Mouse (Mus musculus) hindbrain, embryonic 14.5 days (tissue): ENCODE measurements around the gene Frzb. TPM values are rescaled to one million over a fixed set of nuclear protein-coding genes. Genes with fewer than 3 reads are reported as not detected.
A peak's percentile ranks its signal among the peaks of the same experiment; 100 is the strongest.

Experiments
- ATAC-seq: fragments of 200-750 bp; cut with Nextera tagmentation; 2 replicates; pipeline ENCODE4 v1.8.0; 2017; ENCODE audit warnings: moderate number of reproducible peaks, mild to moderate bottlenecking, moderate TSS enrichment, moderate library complexity; ENCODE audit not compliant: low FRiP score
- DNase-seq: peaks from one replicate; pipeline ENCODE4 v3.0.0-alpha.2; 2015; ENCODE audit warnings: low spot score
- H3K27ac ChIP-seq: fragments of 300-500 bp; sonication (generic); 2 replicates; pipeline ENCODE4 v1.5.1; 2014; ENCODE audit warnings: mild to moderate bottlenecking, moderate library complexity
- H3K27me3 ChIP-seq: fragments of 300-500 bp; sonication (generic); 2 replicates; pipeline ENCODE4 v1.6.1; 2014; ENCODE audit warnings: mild to moderate bottlenecking, low read length, mixed read lengths; ENCODE audit not compliant: control insufficient read depth, insufficient read depth
- H3K36me3 ChIP-seq: fragments of 300-500 bp; sonication (generic); replicated peaks from 2 replicates; pipeline ENCODE4 v1.6.1; 2014; ENCODE audit not compliant: control insufficient read depth, insufficient read depth
- H3K4me1 ChIP-seq: fragments of 300-500 bp; sonication (generic); replicated peaks from 2 replicates; pipeline ENCODE4 v1.6.1; 2014; ENCODE audit warnings: antibody characterized with exemption, low read length, mixed read lengths; ENCODE audit not compliant: control insufficient read depth, insufficient read depth
- H3K4me2 ChIP-seq: fragments of 300-500 bp; sonication (generic); replicated peaks from 2 replicates; pipeline ENCODE4 v1.6.1; 2014; ENCODE audit warnings: mild to moderate bottlenecking, moderate library complexity
- H3K4me3 ChIP-seq: fragments of 300-500 bp; sonication (generic); replicated peaks from 2 replicates; pipeline ENCODE4 v1.5.1; 2014; ENCODE audit warnings: mild to moderate bottlenecking, low read length
- H3K9ac ChIP-seq: fragments of 300-500 bp; sonication (generic); 2 replicates; pipeline ENCODE4 v1.6.1; 2014
- H3K9me3 ChIP-seq: fragments of 300-500 bp; sonication (generic); 2 replicates; pipeline ENCODE4 v1.6.1; 2016; ENCODE audit warnings: low read length; ENCODE audit not compliant: control insufficient read depth
- WGBS: fragments of 180-500 bp; shearing (Covaris S2); extraction: QIAGEN DNeasy Blood & Tissue Kit; methylation state at CpG from one replicate; pipeline ENCODE4 v1.1.7; 2014; 5-methylcytosine and 5-hydroxymethylcytosine counted together
- polyA plus RNA-seq: library from polyadenylated mRNA; unstranded; fragments of >200 nt; fragmentation: Nextera tagmentation; extraction: Ambion mirVana; gene quantifications from 2 replicates; pipeline ENCODE4 v1.2.1, GENCODE M21; 2014

Gene Frzb
- polyA plus RNA-seq, 1 experiment from 2014 or later = 19.1 TPM

DNA sequence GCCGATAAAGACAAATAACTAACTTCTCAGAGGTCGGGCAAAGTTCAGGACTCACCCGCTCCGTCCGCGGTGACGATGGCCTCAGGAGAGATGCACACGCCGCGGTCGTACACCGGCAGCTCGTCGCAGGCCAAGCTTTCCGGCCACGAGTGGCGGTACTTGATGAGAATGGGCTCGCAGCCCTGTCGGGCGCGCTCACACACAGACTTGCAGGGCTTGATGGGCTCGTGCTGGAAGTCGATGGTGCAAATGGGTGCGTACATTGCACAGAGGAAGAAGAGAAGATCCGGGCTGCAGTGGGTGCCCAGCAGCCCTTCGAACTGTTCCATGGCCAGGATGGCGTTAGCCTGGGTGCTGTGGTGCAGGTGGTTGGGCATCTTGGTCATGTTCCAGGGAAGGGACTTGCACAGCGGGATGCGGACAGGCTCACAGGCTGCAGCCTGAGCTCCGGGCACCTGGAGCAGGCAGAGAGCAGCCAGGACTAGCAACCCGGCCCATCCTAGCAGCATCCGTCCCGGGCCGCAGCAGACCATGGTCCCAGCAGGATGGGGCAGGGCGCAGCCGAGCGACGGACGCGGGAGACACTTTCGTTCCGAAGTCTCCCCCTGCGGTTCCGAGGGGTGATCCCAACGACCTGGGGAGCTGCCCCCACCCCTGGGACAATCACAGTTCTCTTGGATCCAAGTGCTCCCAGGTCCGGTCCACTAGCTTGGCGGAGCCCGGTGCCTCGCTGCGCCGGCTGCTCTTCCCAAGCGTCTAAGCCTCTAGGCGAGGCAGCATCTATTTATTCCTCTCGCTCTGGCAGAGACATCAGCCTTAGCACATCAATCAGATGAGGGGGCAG is 895 bp downstream of the Frzb start:
- peak overlapping the region; percentile 95 for H3K4me2 ChIP-seq
- peak; percentile 73 for ATAC-seq
- no peaks in the 10 kb centered on the region for H3K9me3 ChIP-seq
- DNase-seq = no peak
- H3K27ac ChIP-seq = no peak overlapping the region
- H3K9ac ChIP-seq = peak overlapping the region; percentile 65
- H3K27me3 ChIP-seq = peaks cover 17% of the 10 kb centered on the region
- H3K4me1 ChIP-seq = 0 out of 2 replicates have a peak, but pooled peaks cover 4% of the 10 kb centered on the region
- under 1% methylated on average over 54 of the region's 54 CpGs for WGBS
- H3K36me3 ChIP-seq = no peaks in the 10 kb centered on the region
- H3K4me3 ChIP-seq = peak overlapping the region; percentile 49

DNA sequence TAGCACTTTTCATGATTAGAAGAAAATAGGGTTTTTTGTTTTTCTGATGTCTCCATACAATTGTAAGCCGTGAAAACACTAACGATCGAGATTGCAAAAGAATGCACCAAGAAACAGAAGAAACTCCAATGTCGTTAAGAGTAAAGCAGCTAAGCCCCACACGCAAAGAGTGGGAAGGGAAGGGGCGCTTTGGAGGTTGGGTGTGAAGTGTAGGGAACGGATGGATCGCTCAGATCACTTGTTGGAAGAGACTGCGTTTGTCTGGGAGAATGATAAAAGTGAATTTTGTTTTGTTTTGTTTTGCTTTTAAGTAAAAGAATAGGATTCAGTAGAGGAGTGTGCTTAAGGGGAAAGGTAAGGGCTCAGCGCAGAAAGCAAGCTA is 1.5 kb downstream of the Frzb start:
- H3K9me3 ChIP-seq = no peaks in the 10 kb centered on the region
- no peak for DNase-seq
- WGBS = 5% methylated on average over 10 of the region's 10 CpGs
- peaks cover 17% of the 10 kb centered on the region for H3K27me3 ChIP-seq
- peak overlapping the region; percentile 95 for H3K4me2 ChIP-seq
- peak overlapping the region; percentile 65 for H3K9ac ChIP-seq
- no peaks in the 10 kb centered on the region for H3K36me3 ChIP-seq
- peak overlapping the region; percentile 49 for H3K4me3 ChIP-seq
- 0 out of 2 replicates have a peak, but pooled peaks cover 4% of the 10 kb centered on the region for H3K4me1 ChIP-seq
- no peak overlapping the region for H3K27ac ChIP-seq
- ATAC-seq = no peak

DNA sequence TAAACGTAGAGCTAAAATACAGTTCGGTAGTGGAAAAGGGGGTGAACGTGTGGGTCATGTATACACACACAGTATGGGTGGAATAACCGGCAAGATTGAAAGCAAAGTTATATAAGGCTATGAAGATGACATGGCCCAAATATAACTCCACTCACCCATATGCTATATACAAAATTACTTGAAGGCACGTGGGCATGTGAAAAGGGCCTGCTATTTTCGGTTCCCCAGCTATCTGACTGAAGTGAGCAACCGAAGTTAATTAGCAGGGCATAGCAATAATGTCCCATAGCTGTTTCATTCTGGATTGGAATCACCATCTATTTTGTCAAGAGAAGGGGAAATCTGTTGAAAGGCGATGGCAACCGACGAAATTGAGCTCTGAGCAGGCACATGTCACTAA is 1.9 kb downstream of the Frzb start:
- WGBS = 52% methylated on average over 10 of the region's 10 CpGs
- Histone ChIP-seq H3K4me2 (peak overlapping the region; percentile 95), H3K9me3 (no peaks in the 10 kb centered on the region), H3K27ac (no peak overlapping the region), H3K4me1 (0 out of 2 replicates have a peak, but pooled peaks cover 4% of the 10 kb centered on the region), H3K4me3 (peak overlapping the region; percentile 49), H3K27me3 (peaks cover 17% of the 10 kb centered on the region), H3K9ac (no peak overlapping the region), H3K36me3 (no peaks in the 10 kb centered on the region)
- ATAC-seq = no peak
- no peak for DNase-seq

DNA sequence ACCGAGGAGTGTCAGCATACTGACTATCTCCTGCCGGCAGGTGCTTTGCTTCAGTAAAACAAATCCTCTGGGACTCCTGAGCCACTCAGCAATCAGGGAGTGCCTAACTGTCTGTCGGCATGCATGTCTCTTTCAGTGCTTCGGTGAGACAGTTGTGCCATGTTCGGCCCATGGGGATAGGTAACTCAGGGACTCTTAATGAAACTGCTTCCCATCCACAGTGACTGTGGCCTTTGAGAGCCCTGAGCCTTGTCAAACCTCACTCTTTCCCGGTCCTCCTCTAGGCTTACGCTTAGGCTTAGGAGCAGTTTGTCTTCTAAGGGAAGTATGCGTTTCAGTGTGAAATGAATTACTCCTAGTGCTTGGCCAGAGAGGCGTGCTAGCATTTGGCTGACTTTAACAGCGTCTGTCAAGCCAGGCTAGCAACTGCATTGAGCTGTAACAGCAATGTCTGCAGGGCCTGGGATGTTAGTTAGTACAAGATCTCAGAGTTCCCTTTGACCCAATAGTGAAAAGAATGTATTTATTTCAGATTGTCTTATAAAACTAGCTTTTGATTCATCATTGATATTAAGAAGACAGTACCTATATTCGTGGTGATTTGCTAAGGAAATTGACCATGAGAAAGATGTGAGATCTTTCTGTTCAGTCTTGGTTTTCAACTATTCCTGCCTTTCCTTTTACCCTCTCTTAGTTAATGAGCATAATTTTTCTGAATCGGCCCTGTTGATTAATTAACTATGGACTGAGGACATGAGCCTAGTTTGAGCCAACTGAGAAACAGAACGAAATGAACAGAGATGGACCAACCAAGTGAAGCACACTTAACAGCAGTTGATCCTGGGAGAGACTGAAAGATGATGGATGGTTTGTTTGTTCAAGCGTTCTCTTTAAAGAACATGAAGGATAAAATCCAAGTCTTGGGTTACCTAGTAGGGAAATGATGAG is 2.7 kb downstream of the Frzb start:
- 66% methylated on average over 14 of the region's 14 CpGs for WGBS
- Histone ChIP-seq H3K27ac (no peak overlapping the region), H3K9me3 (no peaks in the 10 kb centered on the region), H3K27me3 (peaks cover 17% of the 10 kb centered on the region), H3K9ac (no peak overlapping the region), H3K4me2 (peak overlapping the region; percentile 95), H3K36me3 (no peaks in the 10 kb centered on the region), H3K4me1 (0 out of 2 replicates have a peak, but pooled peaks cover 4% of the 10 kb centered on the region), H3K4me3 (peak overlapping the region; percentile 49; the same call in 1 of the 2 replicates)
- ATAC-seq (no peak), DNase-seq (no peak)

DNA sequence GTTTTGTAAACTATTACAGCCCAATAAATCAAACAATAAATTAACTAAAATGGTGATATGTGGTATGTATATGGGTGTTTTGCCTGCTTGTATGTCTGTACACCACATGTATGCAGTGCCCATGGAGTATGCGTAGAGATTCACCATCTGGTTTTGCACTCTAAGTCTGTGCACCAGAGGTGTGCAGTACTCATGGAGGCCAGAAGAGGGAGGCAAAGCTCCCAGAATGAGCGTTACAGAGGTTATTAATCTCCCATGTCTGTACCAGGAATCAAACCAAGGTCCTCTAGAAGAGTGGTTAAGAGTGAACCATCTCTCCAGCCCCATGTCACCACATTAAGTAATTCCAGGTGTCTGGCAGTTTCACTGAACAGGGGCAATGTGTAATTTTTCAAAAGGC is 3.5 kb downstream of the Frzb start:
- ATAC-seq (no peak), DNase-seq (no peak)
- 94% methylated on average over 2 of the region's 2 CpGs for WGBS

DNA sequence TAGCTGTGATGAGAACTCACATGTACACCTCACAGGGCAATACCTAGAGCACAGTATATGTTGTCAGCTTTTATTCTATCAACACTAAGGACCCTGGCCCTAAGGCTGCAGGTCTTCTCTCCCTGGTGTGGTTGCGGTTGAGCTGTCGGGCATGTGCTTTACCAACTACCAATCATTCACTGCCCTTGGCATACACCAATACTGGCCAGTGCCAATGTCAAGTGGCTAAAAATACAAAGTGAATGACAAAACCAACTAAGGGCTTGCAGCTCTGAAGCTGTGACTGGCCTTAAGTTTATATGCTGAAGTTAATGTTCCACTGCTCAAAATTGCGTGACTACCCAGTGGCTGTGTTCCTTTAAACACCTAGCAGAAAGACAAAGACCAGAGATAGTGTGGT is 6.0 kb downstream of the Frzb start:
- no peaks in the 10 kb centered on the region for H3K9me3 ChIP-seq
- H3K4me2 ChIP-seq = no peak overlapping the region
- H3K4me3 ChIP-seq = no peak overlapping the region
- H3K27me3 ChIP-seq = peaks cover 14% of the 10 kb centered on the region
- H3K4me1 ChIP-seq = 0 out of 2 replicates have a peak, but pooled peaks cover 3% of the 10 kb centered on the region
- no peak overlapping the region for H3K9ac ChIP-seq
- WGBS = 90% methylated on average over 3 of the region's 3 CpGs
- no peak overlapping the region for H3K27ac ChIP-seq
- H3K36me3 ChIP-seq = no peaks in the 10 kb centered on the region
- ATAC-seq (no peak), DNase-seq (no peak)

More for the DNA sequence above, 3.5 kb downstream of the Frzb start:
- Histone ChIP-seq H3K4me2 (peak overlapping the region; percentile 95; the same call in 1 of the 2 replicates), H3K36me3 (no peaks in the 10 kb centered on the region), H3K27ac (no peak overlapping the region), H3K4me1 (0 out of 2 replicates have a peak, but pooled peaks cover 4% of the 10 kb centered on the region), H3K4me3 (no peak overlapping the region), H3K27me3 (peaks cover 17% of the 10 kb centered on the region), H3K9ac (no peak overlapping the region), H3K9me3 (no peaks in the 10 kb centered on the region)

DNA sequence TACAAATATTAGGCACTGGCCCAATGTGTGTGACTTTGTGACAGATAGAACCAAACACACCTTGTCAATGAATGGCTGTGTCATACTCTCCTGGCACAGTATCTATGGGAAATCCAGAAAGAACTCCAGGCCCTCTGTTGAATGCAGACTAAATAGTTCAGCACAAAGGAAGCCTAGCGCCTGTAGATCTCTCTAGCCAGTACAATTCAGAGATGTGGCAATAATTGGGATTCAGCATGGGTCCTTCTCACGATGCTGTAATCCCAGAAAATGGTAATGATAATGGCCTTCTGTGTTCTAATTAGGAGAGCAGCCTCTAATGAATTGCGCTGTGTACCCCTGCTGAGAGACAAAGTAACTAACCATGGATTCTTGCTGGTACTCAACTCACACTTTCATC is 8.6 kb downstream of the Frzb start:
- Histone ChIP-seq H3K27ac (no peak overlapping the region), H3K9me3 (no peaks in the 10 kb centered on the region), H3K4me3 (no peak overlapping the region), H3K27me3 (no peaks in the 10 kb centered on the region), H3K36me3 (no peaks in the 10 kb centered on the region), H3K4me2 (no peak overlapping the region), H3K4me1 (0 out of 2 replicates have a peak, but pooled peaks cover 3% of the 10 kb centered on the region), H3K9ac (no peak overlapping the region)
- WGBS = 53% methylated on average over 3 of the region's 3 CpGs
- DNase-seq (no peak), ATAC-seq (peak; percentile 77; the same call in 1 of the 2 replicates)

DNA sequence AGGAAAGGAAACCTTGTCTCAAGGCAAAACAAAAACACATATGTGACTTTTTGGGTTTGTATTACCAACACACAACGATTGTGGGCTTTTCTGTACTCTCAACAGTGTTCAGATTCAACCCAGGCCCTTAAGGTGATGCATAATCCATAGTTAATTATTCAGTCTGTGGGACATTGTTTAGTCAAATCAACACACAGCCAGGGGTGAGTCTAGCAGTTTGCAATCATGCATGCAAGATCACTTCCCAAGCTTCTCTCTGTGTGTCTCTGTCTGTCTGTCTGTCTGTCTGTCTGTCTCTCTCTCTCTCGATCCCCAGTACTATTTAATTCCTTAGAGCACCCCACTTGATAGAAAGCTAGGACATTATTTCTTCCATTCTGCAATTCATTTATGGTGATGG is 10.0 kb downstream of the Frzb start:
- Histone ChIP-seq H3K4me3 (no peak overlapping the region), H3K27me3 (no peaks in the 10 kb centered on the region), H3K36me3 (no peaks in the 10 kb centered on the region), H3K27ac (no peak overlapping the region), H3K9me3 (no peaks in the 10 kb centered on the region), H3K4me1 (0 out of 2 replicates have a peak, but pooled peaks cover 3% of the 10 kb centered on the region), H3K9ac (no peak overlapping the region), H3K4me2 (no peak overlapping the region)
- ATAC-seq (no peak), DNase-seq (no peak)
- WGBS = 41% methylated on average over 2 of the region's 2 CpGs
